Mouse (Mus musculus) testis, adult 2 months (tissue): ENCODE measurements around the gene Map2k6. TPM values are rescaled to one million over a fixed set of nuclear protein-coding genes. Genes with fewer than 3 reads are reported as not detected.
"Not testable (repeated sequence)": the region's sequence is repeated elsewhere in the genome, so short reads cannot be mapped to it uniquely, and the experiment has no call there.

Source experiments
- H3K27ac ChIP-seq: fragments of 200-500 bp; 2 replicates; pipeline ENCODE4 v1.5.1; 2012; ENCODE audit warnings: low read depth, low read length; ENCODE audit not compliant: control insufficient read depth, insufficient read depth
- H3K27me3 ChIP-seq: fragments of 200-500 bp; 2 replicates; pipeline ENCODE4 v1.6.1; 2012; ENCODE audit warnings: mild to moderate bottlenecking, low read length, moderate library complexity; ENCODE audit not compliant: control insufficient read depth, insufficient read depth
- H3K36me3 ChIP-seq: fragments of 200-500 bp; 2 replicates; pipeline ENCODE4 v1.6.1; 2012; ENCODE audit warnings: mild to moderate bottlenecking, low read length; ENCODE audit not compliant: control insufficient read depth, insufficient read depth
- H3K4me1 ChIP-seq: fragments of 200-500 bp; 2 replicates; pipeline ENCODE4 v1.6.1; 2012; ENCODE audit warnings: low read length; ENCODE audit not compliant: control insufficient read depth, insufficient read depth
- H3K4me3 ChIP-seq: fragments of 200-500 bp; 2 replicates; pipeline ENCODE4 v1.5.1; 2012; ENCODE audit warnings: low read depth, mild to moderate bottlenecking, low read length, moderate library complexity, mixed read lengths; ENCODE audit not compliant: control insufficient read depth
- CTCF ChIP-seq: fragments of 200-500 bp; IDR thresholded peaks from 2 replicates; pipeline ENCODE4 v1.5.1; 2012; ENCODE audit warnings: low read depth, mild to moderate bottlenecking, inconsistent platforms, low read length, moderate library complexity; ENCODE audit not compliant: control insufficient read depth, insufficient read depth, insufficient replicate concordance
- POLR2A ChIP-seq: fragments of 200-500 bp; IDR thresholded peaks from 2 replicates; pipeline ENCODE4 v1.6.1; 2012; ENCODE audit warnings: low read depth, mild to moderate bottlenecking, inconsistent platforms, low read length, moderate library complexity; ENCODE audit not compliant: control insufficient read depth
- polyA plus RNA-seq: library from polyadenylated mRNA; depleted of rRNA; stranded (reverse); fragments of >200 nt; gene quantifications from 2 replicates; pipeline ENCODE4 v1.2.3, GENCODE M21; 2012; rRNA removed

Map2k6 gene
- 0.49 and 0.68 TPM in 2 replicates for polyA plus RNA-seq

DNA sequence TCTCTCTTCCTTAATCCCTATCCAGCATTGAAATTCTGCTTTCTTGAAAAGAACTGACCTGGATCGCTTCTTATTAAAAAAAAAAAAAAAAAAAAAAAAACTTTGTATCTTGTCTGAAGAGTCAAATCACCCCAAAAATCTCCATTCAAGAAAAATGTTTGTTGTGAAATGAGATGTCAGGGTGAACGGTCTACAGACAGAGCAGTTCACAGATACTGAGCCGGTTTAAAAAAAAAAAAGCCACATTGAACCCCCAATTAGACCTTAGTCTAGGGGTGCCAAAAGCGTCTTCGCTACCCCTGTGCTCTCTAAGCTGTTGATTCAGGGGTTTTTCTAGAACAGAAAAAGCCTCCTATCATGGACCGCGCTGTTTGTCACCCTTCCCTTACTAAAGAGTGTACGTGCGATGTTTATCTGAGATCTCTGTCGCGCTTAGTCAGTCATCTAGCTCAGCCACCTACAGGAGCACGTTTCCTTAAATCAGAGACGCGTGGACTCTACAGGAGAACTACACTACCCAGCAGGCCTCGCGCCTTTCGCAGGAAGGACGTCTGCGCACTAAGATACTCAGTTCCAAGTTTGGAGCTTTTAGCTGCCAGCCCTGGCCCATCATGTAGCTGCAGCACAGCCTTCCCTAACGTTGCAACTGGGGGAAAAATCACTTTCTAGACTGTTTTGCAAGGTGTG lies at the start of gene Map2k6:
Gene Map2k6 (plus strand): TSS at position 570 of the 687 bp plus-strand sequence.
- Histone ChIP-seq H3K27me3 (no peaks in the 10 kb centered on the region), H3K4me3 (peak within 1 kb of the TSS; percentile 78), H3K27ac (no peak within 1 kb of the TSS), H3K36me3 (no peaks in the 10 kb centered on the region), H3K4me1 (peaks cover 2% of the 10 kb centered on the region; the same call in 1 of the 2 replicates)
- TF ChIP-seq CTCF (no peak), POLR2A (peak; percentile 39; the same call in 1 of the 2 replicates)

DNA sequence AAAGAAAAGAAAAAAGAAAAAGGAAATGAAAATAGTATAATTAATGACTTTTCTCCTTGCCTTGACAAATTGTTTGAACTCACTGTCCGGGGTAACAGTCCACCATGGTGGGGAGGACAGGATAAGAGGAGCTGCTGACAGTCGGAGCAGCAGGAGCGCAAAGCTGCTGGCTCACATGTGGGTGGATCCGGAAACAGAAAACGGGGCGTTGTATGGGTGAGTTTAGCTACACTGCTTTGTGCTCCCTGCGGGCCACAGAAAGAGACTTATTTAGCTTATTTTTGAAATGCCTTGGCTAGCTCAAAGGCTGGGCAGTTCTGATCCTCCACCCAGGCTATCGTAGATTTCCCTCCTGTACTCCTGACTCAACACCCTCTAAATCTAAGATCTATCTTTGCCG lies 44.7 kb upstream of the Map2k6 start:
- H3K36me3 ChIP-seq: no peaks in the 10 kb centered on the region
- H3K27ac ChIP-seq: no peak overlapping the region
- TF ChIP-seq CTCF: no peak
- H3K4me1 ChIP-seq: no peaks in the 10 kb centered on the region; the same call in 1 of the 2 replicates
- no peak overlapping the region for H3K4me3 ChIP-seq
- H3K27me3 ChIP-seq: 0 out of 2 replicates have a peak, but pooled peaks cover 2% of the 10 kb centered on the region

DNA sequence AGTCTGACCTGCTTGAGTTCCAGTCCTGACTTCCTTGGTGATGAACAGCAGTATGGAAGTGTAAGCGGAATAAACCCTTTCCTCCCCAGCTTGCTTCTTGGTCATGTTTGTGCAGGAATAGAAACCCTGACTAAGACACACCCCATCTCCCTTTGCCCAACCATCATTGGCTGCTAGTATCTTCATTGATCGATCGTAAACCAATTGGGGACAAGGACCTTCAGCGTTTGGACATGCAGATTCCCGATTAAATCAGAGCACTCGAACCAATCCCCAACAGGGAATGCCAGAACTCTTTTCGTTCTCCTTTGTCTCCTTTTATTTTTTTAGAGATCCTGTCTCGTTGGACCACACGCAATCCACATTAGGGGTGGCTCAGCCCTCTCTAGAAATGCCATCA lies 43.8 kb upstream of the Map2k6 start:
- H3K27ac ChIP-seq, H3K36me3 ChIP-seq, H3K4me1 ChIP-seq, H3K27me3 ChIP-seq, H3K4me3 ChIP-seq: not testable (repeated sequence)

DNA sequence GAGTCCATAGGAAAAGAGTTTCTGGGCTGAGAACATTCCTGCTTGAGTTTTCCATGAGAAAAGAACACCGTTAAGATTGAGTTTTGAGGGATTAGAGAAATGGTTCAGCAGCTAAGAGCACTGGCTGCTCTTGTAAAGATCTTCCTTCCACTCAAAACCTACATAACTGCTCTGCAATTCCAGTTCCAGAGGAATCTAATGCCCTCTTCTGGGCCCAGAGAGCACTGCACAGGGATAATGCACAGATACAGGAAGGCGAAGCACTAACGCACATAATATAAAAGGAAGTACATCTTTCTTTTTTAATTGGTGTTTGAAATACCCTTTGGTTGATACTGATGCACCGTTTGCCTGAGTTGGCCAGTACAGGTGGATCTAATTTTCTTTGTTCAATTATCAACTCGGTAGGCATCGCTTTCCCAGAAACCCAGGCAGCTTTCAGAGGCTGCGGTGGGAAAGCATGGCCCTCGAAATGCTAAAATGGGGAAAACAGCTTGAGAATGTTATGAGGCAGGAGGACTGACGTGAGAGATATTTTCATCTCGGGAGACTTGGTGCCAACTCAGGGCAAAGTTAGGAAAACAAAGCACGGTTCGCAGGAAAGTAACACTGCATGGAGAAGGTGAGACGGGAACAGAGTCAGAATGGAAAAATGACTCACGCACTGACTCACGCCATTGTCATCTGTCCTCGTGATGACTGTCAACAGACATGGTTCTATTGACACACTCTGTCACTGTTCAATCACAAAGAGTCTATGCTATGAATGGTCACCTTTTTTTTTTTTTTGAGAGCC lies 41.0 kb upstream of the Map2k6 start:
- H3K27ac ChIP-seq: no peak overlapping the region
- TF ChIP-seq CTCF: no peak
- no peak for TF ChIP-seq POLR2A
- H3K36me3 ChIP-seq: no peaks in the 10 kb centered on the region
- H3K4me3 ChIP-seq: no peak overlapping the region
- no peaks in the 10 kb centered on the region; the same call in 1 of the 2 replicates for H3K4me1 ChIP-seq
- H3K27me3 ChIP-seq: no peaks in the 10 kb centered on the region

DNA sequence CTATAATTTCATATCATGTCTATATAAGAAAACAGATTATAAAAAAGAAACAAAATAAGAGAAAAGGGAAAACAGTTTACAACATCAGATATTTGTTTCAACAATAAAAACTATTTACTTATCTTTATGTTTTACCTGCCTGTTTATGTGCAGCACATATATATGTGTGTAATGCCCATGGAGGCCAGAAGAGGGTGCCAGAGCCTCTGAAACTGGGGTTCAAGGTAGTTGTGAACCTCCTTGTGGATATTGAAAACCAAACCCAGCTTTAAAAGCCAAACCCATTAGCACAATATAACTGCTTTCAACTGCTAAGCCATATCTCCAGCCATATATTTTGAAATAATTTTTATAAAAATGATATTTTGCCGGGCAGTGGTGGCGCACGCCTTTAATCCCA lies 33.9 kb upstream of the Map2k6 start:
- Histone ChIP-seq H3K4me3 (no peak overlapping the region), H3K36me3 (no peaks in the 10 kb centered on the region), H3K27ac (no peak overlapping the region), H3K27me3 (no peaks in the 10 kb centered on the region), H3K4me1 (peaks cover 2% of the 10 kb centered on the region; the same call in 1 of the 2 replicates)
- no peak for TF ChIP-seq POLR2A
- TF ChIP-seq CTCF: no peak

DNA sequence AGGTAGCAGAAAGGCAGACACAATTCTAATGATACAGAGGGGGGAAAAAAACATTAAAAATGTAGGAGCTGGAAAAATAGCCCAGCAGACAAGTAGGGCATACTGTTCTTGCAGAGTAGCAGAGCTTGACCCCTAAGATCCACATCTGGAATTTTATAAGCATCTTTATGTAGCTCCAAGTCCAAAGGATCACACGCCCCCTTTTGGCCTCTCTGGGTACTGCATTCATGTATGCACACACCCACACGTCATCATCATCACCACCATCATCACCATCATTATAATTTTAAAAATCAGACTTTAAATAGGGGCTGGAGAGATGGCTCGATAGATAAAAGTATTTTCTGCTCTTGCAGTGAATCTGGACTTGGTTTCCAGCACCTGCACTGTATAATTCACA lies 32.0 kb upstream of the Map2k6 start:
- Histone ChIP-seq H3K4me3 (no peak overlapping the region), H3K4me1 (peaks cover 2% of the 10 kb centered on the region; the same call in 1 of the 2 replicates), H3K36me3 (no peaks in the 10 kb centered on the region), H3K27me3 (no peaks in the 10 kb centered on the region), H3K27ac (no peak overlapping the region)
- TF ChIP-seq CTCF (no peak), POLR2A (no peak)

DNA sequence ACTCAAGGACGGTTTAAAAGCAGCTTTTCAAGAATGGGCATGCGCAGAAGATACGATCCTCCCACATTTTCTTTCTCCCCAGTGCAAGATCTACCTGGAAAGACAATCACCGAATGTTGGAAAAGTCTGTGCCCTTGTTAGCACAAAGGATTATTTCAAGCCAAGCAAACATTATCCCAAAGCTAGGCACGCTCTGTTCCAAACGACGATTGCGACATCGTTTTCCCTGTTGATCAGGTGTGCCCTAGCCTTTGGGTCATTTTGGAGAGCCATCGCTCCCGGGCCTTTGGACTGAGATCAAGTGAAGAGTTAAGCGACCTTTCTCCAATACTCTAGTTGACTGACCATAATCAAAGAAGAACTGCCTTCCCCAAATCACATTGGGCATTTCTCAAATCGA lies 31.3 kb upstream of the Map2k6 start:
- H3K27me3 ChIP-seq: no peaks in the 10 kb centered on the region
- H3K36me3 ChIP-seq: no peaks in the 10 kb centered on the region
- H3K4me1 ChIP-seq: peaks cover 2% of the 10 kb centered on the region; the same call in 1 of the 2 replicates
- H3K4me3 ChIP-seq: no peak overlapping the region
- no peak for TF ChIP-seq CTCF
- TF ChIP-seq POLR2A: no peak
- no peak overlapping the region for H3K27ac ChIP-seq
